Mouse (Mus musculus): Measurements from ENCODE around the gene Klf15. TPM values are rescaled to one million over a fixed set of nuclear protein-coding genes. Genes with fewer than 3 reads are reported as not detected.

Klf15 gene
- total RNA-seq (2023), result 1 to 10 TPM; 3.3 to 3.5 TPM

GRCm38 (mm10) chr6:90462181-90462706, at the start of gene Klf15:
Klf15 (plus strand) TSS chr6:90462576.

DNA sequence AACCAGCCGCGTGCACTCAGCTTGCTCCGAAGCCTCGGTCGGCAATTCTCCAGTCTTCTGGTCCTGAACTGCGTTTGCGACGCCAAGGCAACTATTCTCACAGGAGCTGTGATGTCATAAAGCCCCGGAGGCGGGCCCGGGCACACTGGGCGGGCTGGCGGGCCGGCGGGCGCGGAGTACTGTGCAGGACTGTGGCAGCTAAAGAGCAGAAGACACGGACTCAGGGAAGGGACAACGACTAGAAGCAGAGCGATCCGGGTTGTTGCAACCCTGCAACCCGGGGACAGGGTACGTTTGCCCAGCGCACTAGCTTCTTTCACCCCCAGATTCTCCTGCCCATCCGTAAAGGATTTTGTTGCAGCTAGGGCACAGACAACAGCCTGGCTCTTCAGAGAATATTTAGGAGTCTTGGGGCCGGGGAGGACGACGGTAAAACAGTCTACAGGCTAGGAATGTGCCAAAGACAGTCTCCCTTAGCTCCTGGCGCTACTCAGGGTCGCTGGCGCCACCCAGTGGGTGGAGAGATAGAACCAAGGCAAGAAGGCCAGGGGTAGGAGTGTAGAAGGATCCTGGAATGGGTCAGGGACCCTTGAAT, 33.9 kb upstream of the Klf15 start, which contains the start of gene Cfap100:
TSS of gene Cfap100 (minus strand) at position 418 of the 595 bp plus-strand sequence.

GRCm38 (mm10) chr6:90486176-90486921, 24.0 kb downstream of the Klf15 start, which contains the start of gene Aldh1l1:
Aldh1l1 (plus strand) TSS chr6:90486427.

Other genes starting within 250 kb of the Klf15 start
- not detected for gene Vmn1r53, start 238.1 kb upstream of the Klf15 start, total RNA-seq (2023)
- not detected for gene Vmn1r54, start 216.3 kb upstream of the Klf15 start, total RNA-seq (2023)
- not detected for gene BC048671, start 161.4 kb upstream of the Klf15 start, total RNA-seq (2023)
- 1 to 10 TPM; 2.8 to 3.8 TPM for gene Chst13, start 137.4 kb upstream of the Klf15 start, total RNA-seq (2023)
- not detected for gene Uroc1, start 129.3 kb upstream of the Klf15 start, total RNA-seq (2023)
- 10 to 100 TPM; 18.9 to 24.6 TPM for gene Zxdc, start 93.1 kb upstream of the Klf15 start, total RNA-seq (2023)
- gene Cfap100, start 33.8 kb upstream of the Klf15 start, total RNA-seq (2023), result not detected
- gene Aldh1l1, start 23.9 kb downstream of the Klf15 start, total RNA-seq (2023), result 1 to 10 TPM; 1.0 to 2.0 TPM
- gene Slc41a3, start 142.1 kb downstream of the Klf15 start, total RNA-seq (2023), result 10 to 100 TPM; 21.4 to 24.1 TPM